Mouse (Mus musculus) E14TG2a.4 (cell line): ENCODE data around the gene Lzts2.

Experiments used
- CTCF ChIP-seq: conservative IDR thresholded peaks from 2 replicates; pipeline ENCODE4 v1.5.1; 2014; ENCODE audit warnings: low read length
- NANOG ChIP-seq: IDR thresholded peaks from 2 replicates; pipeline ENCODE4 v1.6.1; 2014; ENCODE audit warnings: borderline replicate concordance, low read length, mixed read lengths
- POU5F1 ChIP-seq: IDR thresholded peaks from 2 replicates; pipeline ENCODE4 v1.6.1; 2014; ENCODE audit warnings: low read length, borderline replicate concordance

- TF ChIP-seq CTCF (no peak), NANOG (no peak), POU5F1 (no peak)
Measured at GRCm38 (mm10) chr19:45056908-45057698, 42.9 kb downstream of the Lzts2 start.
